Mouse (Mus musculus) layer of hippocampus, postnatal 36 days (tissue): Measurements from ENCODE around the gene Rabep1. TPM values are rescaled to one million over a fixed set of nuclear protein-coding genes. Genes with fewer than 3 reads are reported as not detected.

Source experiments
- DNase-seq, 2 experiments: peaks; one replicate each; pipeline ENCODE4 v3.0.0; 2022
- total RNA-seq, 2 experiments: library from RNA; stranded (reverse); gene quantifications; 2 replicates each; pipeline ENCODE4 v1.2.3; 2021

The Rabep1 gene
- total RNA-seq, 2 experiments from 2014 or later: 126 to 128 TPM

DNA sequence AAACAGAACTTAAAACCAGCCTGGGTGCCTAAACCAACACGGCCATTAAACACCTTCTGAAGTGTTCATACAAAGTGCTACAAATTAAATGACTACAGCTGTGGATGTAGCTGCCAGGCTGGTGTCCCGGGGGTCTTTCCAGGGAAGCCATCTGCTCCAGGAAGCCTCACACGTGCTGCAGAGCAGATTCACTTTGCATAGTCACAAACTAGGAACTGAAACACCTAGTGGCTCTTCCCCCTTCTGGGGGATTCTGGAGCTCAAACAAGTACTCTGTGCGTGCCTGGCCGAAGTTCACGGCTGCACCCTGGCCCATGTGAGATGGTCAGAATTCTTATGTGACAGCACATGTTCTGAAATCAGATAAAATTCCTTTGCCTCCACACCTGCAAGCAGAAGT lies 135.7 kb downstream of the Rabep1 start:
- DNase-seq: no peak

DNA sequence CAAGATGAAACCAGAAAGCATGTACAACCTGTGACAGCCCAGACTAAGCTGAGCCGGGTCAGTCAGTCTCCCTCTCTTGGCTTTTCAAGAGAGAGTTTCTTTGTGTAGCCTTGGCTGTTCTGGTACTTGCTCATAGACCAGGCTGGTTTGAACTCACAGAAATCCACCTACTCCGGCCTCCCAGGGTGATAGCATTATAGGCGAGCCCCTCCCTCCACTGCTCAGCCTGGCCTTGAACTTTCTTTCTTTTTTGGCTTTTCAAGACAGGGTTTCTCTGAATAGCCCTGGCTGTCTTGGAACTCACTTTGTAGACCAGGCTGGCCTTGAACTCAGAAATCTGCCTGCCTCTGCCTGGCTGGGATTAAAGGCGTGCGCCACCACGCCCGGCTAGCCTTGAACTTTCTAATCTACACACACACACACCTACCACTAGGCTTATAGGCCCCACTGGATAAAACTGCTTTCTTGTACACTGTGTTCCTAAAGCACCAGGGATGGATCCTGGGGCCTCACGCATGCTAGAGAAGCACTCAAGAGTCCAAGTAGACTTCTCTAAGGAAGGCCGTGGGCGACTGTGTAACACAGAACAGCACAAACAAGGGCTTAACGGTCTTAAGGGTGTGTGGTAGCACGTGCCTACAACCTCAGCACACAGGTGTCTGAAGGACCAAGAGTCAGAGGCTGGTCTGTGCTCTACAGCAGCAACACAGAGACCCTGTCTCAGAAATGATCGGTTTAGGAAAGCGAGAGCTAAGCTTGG lies 136.4 kb downstream of the Rabep1 start:
- no peak for DNase-seq

DNA sequence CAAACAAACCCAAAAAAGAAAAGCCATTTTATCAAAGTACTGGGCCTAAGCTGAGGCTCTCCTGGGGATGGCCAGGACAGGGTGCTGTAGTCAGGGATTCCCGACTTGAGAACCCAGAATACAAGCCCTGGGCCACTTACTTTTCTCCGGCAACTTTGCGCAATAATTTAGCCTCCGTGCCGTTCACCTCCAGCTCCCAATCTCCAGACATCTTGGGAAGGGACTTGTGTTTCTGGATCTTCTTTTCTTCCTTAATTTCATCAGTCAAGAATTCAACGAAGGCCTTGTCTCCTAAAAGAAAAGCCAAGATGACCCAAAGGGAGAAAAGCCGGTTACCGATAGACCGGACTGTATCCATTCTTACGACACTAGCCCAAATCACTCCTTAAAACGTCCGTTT lies 137.5 kb downstream of the Rabep1 start:
- no peak for DNase-seq

DNA sequence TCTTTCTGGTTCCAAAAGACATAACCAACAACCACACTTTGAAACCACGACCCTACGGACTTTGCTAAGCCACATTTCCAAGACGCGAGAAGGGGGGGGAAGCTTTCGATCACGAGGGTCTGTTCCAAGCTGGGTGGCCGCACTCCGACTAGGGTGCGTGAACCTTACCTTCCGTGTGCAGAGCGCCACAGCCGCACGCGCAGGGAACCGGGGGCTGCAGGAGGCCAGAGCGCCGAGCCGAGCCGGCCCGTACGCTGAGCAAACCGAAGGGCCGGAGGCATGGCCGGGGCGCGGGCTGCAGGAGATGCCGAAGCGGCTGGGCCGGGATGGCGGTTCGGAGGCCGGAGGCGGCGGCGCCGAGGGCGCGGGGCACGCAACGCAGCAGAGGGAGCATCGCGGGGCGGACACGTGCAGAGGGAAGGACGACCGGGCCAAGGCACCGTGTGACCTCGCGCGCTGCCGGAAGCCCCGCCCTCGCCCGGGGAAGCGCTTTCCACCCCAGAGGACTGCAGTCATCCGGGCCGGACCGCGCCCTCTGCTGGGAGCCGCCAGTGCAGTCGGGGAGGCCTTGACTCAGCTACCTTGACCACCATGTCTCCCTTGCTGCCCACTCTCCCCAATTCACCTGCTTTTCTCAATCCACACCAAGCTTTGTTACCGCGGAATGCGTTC lies 138.1 kb downstream of the Rabep1 start, which contains the start of gene C1qbp:
Gene C1qbp (minus strand): TSS at position 470 of the 672 bp plus-strand sequence.
- DNase-seq: peak; percentile 91 to 92

Other genes with a start within 250 kb of the Rabep1 start
- gene 4930544D05Rik, start 228.9 kb upstream of the Rabep1 start, total RNA-seq: 1 to 10 TPM; 1.2 to 1.7 TPM
- gene Chrne, start 225.6 kb upstream of the Rabep1 start, total RNA-seq: not detected
- gene Gp1ba, start 205.7 kb upstream of the Rabep1 start, total RNA-seq: not detected
- 10 to 100 TPM; 85.6 to 88.0 TPM for gene Rnf167, start 197.5 kb upstream of the Rabep1 start, total RNA-seq
- 100 to 1,000 TPM; 115 to 119 TPM for gene Slc25a11, start 197.3 kb upstream of the Rabep1 start, total RNA-seq
- gene Pfn1, start 190.1 kb upstream of the Rabep1 start, total RNA-seq: 100 to 1,000 TPM; 346 to 373 TPM
- 1 to 10 TPM; 5.2 to 7.4 TPM for gene Eno3, start 187.6 kb upstream of the Rabep1 start, total RNA-seq
- 10 to 100 TPM; 48.2 to 50.8 TPM for gene Spag7, start 175.4 kb upstream of the Rabep1 start, total RNA-seq
- gene Camta2, start 156.7 kb upstream of the Rabep1 start, total RNA-seq: 100 to 1,000 TPM; 362 to 388 TPM
- gene Inca1, start 144.6 kb upstream of the Rabep1 start, total RNA-seq: 1 to 10 TPM; 3.0 to 3.5 TPM
- 10 to 100 TPM; 75.2 to 83.8 TPM for gene Kif1c, start 144.2 kb upstream of the Rabep1 start, total RNA-seq
- 10 to 100 TPM; 21.9 to 23.2 TPM for gene Zfp3, start 80.6 kb upstream of the Rabep1 start, total RNA-seq
- not detected for gene Scimp, start 32.2 kb upstream of the Rabep1 start, total RNA-seq
- 10 to 100 TPM; 53.2 to 59.1 TPM for gene Nup88, start 125.2 kb downstream of the Rabep1 start, total RNA-seq
- 10 to 100 TPM; 39.6 to 41.3 TPM for gene Rpain, start 125.4 kb downstream of the Rabep1 start, total RNA-seq
- gene C1qbp, start 138.2 kb downstream of the Rabep1 start, total RNA-seq: 100 to 1,000 TPM in 1 of 2 experiments, 10 to 100 TPM in 1; 99.2 to 101 TPM
- gene Dhx33, start 159.7 kb downstream of the Rabep1 start, total RNA-seq: 10 to 100 TPM; 59.0 to 70.6 TPM
- 10 to 100 TPM; 16.6 to 18.1 TPM for gene Mis12, start 174.8 kb downstream of the Rabep1 start, total RNA-seq
- 10 to 100 TPM; 29.9 to 30.9 TPM for gene Derl2, start 175.1 kb downstream of the Rabep1 start, total RNA-seq
- gene 6330403K07Rik, start 188.7 kb downstream of the Rabep1 start, total RNA-seq: 100 to 1,000 TPM; 196 to 210 TPM